Mouse (Mus musculus): ENCODE results near the gene Npas2. TPM values are rescaled to one million over a fixed set of nuclear protein-coding genes. Genes with fewer than 3 reads are reported as not detected.
A peak's percentile ranks its signal among the peaks of the same experiment; 100 is the strongest.

Npas2 gene
- total RNA-seq, 2 experiments from 2014 or later = 7.4 to 7.5 TPM

DNA sequence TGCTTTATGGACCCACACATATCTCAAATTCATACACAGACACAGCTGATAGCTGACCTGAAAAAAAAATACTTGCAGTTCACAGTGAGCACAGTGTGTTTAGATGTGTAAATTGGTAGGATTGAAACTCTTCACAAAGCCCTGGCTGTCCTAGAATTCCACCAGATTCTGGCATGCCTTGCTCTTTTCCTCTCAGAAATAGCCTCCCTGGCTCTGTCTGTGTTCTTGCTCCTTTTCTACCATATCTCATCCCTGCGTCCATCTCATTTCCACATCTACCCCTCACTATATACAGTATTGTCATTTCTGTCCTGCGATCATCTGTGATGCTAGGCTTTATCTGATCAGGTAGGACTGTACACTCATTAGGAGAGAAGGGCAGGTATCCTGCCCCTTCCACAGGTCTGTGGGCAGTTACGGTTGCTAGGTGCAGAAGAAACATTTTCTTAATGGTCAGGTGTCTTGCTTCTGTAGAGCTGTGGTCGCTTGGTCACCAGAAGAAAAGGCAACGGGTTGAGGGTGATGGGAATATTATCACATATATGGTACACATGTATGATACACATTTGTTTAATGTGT is 180.8 kb downstream of the Npas2 start:
- DNase-seq (ENCODE audit: low spot score in 2 of 2) = no peak

- DNase-seq (ENCODE audit: low spot score in 2 of 2) = no peak
Measured at GRCm38 (mm10) chr1:39376121-39376520, 182.6 kb downstream of the Npas2 start.

DNA sequence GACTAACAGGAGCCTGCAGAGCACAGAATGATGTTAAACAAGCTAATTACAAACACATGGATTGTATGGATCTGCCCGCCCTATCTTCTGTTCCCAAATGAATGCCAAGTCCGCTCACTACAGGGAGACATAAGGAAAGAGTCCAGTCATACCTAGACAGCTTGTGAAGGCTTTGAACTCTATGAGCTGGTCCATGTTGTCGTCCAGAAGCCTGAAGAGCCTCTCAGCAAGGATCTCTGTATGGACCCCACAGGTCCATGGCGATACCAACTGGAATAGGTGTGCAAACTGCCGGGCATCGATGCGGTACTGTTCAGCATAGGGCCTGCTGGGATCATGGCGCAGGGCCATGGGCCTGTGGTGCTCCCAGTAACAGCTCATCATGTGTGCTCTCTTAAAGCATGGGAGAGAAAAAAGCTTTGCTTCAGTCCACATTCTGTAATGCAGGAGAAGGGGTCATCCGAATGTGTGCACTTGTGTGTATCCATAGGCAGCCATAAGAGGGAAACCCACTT is 183.3 kb downstream of the Npas2 start:
- no peak for DNase-seq (ENCODE audit: low spot score in 2 of 2)

GRCm38 (mm10) chr1:39378540-39378939 is 185.0 kb downstream of the Npas2 start:
- no peak for DNase-seq (ENCODE audit: low spot score in 2 of 2)

DNA sequence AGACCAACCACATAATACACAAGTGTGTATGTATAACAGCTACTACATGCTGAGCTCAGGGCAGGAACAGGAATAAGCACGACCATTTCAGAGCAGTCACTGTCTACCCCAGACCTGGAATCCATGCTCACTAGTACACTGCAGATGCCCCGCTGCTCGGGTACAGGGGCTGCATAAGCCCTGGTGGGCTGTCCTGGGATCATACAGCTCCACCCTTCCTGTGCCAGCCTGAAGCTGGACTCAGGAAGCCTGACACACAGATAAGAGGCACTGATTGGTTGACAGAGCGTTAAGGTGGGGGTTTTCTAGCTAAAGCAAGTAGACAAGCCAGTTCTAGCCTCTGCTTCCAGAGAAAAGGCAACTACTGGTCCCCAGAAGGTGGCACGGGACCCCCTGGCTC is 185.5 kb downstream of the Npas2 start:
- DNase-seq (ENCODE audit: low spot score in 2 of 2) = no peak

- no peak for DNase-seq (ENCODE audit: low spot score in 2 of 2)
Measured at GRCm38 (mm10) chr1:39381017-39381416, 187.5 kb downstream of the Npas2 start.

DNA sequence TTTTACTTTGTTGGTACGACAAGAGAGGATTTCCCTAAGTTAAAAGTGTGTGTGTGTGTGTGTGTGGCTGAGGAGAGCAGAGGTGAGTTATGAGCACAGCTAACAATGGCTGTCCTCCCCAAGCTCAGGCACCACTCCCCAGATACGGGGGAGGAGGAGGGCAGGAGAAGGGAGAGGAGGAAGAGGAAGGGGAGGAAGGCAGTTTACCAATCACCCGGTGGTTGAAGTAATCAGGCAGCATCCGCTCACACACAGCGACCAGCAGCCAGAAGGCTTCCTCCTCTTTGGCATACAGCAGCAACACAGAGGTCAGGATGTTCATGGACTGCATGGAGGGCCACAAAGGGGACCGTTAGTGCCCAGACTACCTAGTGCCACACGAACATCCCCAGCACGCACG is 191.4 kb downstream of the Npas2 start:
- DNase-seq (ENCODE audit: low spot score in 2 of 2) = no peak

DNA sequence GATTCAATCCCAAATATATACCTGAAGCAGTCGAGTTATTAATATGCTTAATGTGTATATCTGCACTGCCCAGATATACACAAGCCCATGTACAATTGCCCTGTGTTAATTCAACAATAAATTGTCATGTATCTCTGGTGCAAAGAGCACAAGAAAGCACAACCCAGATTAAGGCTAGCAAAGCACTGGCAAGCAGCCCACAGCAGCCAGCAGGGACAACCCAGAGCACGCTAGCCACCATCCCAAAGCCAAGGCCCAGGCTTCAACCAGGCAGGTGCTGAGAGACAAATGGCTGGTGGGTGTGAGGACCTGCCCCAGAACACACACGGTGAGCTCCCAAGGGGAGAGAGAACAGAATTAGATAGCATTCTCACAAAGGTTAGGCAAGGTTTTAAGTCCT is 192.9 kb downstream of the Npas2 start:
- DNase-seq (ENCODE audit: low spot score in 2 of 2) = no peak

DNA sequence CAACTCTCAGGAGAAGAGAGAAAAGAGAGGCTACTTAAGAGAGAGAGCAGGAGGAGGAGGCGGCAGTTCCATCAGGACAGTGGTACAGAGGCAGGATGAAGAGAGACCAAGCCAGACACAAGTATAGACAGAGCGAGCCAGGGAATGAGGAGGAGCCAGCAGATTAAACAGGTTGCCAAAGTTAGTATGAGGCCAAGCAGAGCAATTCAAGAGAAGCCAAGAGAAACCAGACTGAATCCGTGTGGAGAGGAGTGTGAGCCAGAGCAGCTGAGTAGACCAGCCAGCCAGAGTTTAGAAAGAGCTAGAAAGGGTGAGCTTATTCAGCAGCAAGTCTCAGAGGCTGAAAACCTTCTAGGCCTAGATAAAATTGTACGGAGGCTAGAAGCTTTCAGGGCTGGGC is 194.0 kb downstream of the Npas2 start:
- DNase-seq (ENCODE audit: low spot score in 2 of 2) = peak in 1 of 2 experiments; percentile 26

DNA sequence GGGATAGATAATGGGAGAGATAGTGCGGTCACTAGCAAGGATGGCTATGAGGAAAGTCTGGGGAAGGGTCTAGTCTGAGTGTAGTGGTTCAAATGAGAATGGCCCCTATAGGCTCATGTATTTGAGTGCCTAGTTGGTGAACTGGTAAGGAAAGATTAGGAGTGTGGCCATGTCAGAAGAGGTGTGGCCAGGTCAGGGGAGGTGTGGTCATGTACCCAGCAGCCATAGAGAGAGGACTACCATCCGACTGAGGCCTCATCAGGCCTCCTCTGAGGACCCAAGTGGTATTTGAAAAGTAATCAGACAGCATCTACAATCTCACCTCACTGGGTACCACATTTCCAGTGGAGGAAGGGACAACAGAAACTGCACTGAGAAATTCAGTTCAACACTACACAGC is 194.6 kb downstream of the Npas2 start:
- no peak for DNase-seq (ENCODE audit: low spot score in 2 of 2)

DNA sequence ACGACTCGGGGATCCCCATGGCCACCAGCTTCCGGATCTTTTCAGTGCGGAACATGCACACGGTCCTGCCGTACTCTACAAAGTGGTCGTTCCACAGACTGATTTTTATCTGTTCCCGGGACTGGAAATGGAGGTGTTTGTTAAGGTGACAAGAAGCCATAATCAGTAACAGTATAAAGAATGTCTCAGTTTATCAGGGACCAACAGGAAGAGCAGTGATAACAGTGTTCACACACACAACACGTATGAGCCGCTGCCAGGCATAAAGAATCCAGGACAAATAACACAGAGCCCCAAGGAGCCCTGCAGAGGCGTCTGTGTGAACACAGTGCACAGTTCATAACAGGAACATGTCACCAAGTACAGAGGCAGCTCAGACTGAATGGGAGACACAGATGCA is 195.8 kb downstream of the Npas2 start:
- no peak for DNase-seq (ENCODE audit: low spot score in 2 of 2)

- DNase-seq (ENCODE audit: low spot score in 2 of 2) = no peak
Measured at GRCm38 (mm10) chr1:39391652-39392051, 198.1 kb downstream of the Npas2 start.

DNA sequence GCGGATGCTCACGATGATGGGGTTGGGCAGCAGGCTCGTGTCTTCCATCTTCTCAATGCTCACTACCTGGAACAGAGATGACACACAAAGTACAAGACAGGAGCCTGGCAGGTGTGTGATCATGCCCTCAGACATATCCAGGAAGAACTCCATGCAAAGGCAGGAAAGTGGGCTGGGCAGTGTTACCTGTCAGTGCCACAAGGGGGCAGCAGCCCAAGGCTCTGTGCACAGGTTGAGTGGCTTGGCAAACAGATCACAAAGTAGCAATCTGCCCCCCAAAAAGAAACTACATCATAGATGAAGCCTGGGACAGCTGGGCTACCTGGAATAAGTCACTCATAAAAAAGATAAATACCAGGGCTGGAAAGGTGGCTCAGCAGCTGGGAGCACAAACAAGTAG is 198.7 kb downstream of the Npas2 start:
- peak; percentile 65 to 73 for DNase-seq (ENCODE audit: low spot score in 2 of 2)

GRCm38 (mm10) chr1:39393217-39393867 is 199.8 kb downstream of the Npas2 start:
- DNase-seq (ENCODE audit: low spot score in 2 of 2) = no peak

GRCm38 (mm10) chr1:39394096-39394495 is 200.6 kb downstream of the Npas2 start:
- peak in 1 of 2 experiments; percentile 38 for DNase-seq (ENCODE audit: low spot score in 2 of 2)

- no peak for DNase-seq (ENCODE audit: low spot score in 2 of 2)
Measured at GRCm38 (mm10) chr1:39394650-39395049, 201.1 kb downstream of the Npas2 start.

GRCm38 (mm10) chr1:39396347-39396746 is 202.8 kb downstream of the Npas2 start:
- no peak for DNase-seq (ENCODE audit: low spot score in 2 of 2)

DNA sequence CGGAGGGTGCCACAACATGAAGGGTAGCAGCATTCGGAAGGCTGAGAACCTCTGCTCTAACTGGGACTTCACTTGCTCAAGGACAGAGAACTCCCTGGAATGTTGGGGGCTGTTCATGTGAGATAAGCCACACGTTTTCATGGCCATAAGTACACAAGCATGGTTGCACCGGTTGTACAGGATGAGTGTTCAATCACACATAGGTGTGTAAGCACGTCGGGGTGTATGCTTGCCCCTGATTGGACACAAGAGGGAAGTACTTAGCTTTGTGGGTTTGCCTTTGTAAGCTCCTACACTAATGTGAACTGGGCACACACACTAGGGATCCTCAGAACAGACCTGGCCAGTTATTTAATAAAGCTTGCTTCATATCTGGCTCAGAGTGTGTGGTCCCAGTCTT is 204.8 kb downstream of the Npas2 start:
- DNase-seq (ENCODE audit: low spot score in 2 of 2) = no peak

DNA sequence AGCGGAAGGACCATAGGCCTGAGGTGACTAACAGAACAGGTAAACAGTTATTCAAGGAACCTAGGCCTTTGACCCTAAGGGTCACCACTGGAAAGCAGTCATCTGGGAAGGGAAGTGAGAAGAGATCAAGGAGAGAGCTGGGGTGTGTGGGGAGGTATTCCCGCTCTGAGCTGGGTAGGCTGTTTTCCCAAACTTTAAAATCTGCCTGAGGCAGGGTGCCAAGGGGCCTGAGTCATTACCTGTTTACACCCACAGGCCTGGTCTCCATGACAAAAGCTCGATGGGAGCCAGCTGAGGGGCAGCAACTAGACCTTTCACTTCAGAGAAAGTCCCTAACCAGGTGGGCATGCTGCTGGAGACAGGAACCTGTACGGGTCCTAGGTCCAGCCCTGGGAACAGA is 205.7 kb downstream of the Npas2 start:
- DNase-seq (ENCODE audit: low spot score in 2 of 2) = no peak

GRCm38 (mm10) chr1:39400173-39400572 is 206.6 kb downstream of the Npas2 start:
- DNase-seq (ENCODE audit: low spot score in 2 of 2) = no peak

DNA sequence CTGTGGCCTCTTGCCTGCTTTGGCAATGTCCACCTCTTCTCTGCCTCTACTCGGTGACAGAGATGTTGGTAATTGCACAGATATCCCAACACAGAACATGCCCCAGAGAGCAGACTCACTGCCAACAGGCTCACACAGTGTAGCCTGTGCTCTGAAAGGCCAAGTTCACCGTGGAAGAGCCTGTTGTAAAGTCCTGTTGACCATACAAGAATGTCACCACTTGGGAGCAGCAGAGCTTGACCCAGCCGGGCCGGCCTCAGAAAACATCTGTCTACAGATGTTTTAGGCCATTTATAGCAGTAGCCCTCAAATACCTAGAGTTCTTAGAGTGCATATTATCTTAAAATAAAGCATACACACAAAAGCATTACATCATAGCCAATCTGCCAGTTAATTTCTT is 213.6 kb downstream of the Npas2 start:
- no peak for DNase-seq (ENCODE audit: low spot score in 2 of 2)

DNA sequence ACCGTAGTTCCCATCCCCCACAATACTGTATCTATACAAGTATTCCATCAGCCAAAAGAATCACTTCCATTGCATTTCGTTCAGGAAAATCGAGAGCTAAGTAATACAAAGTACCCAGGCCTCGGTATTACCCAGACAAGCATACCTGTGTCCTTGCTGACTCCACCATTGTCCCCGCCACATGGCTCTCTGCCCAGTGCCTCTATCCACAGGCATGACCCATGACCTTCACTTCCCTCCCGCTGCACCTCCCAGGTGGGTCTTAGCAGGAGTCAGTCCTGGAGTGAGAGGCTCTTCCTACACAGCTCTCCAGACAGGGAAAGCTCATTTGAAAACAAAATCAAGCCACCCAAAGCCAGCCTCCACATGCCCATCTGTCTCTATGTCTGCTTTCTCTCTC is 214.6 kb downstream of the Npas2 start:
- no peak for DNase-seq (ENCODE audit: low spot score in 2 of 2)

DNA sequence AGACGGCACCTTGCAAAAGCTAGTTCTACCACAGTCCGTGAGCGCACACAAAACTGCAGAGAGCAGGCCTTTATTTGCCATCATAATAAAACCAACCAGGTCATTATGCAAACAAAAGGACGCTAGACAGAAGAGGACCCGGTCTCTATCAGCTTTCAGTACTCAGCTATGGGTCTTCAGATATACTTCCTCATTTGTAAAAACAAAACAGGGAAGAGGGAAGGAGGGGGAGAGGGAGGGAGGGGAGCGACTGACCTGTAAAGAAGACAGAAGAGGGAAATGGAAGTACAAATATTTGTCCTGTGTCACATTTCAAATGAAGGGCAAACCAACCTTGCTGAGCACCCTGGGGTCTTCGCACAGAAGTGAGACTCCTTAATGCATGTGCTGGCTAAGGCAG is 215.1 kb downstream of the Npas2 start:
- no peak for DNase-seq (ENCODE audit: low spot score in 2 of 2)

Measured in gastrocnemius, postnatal 4 days (tissue).